Mouse (Mus musculus) kidney, postnatal 25 days (tissue): ENCODE data around the gene Wdr59.

ENCODE experiments used
- DNase-seq, 2 experiments: peaks; one replicate each; pipeline ENCODE4 v3.0.0; 2021; ENCODE audit warnings: mixed read lengths in 2 of 2

Gene Wdr59

GRCm38 (mm10) chr8:111521713-111522429 lies at the start of gene Wdr59:
Gene Wdr59 (minus strand): TSS chr8:111522092.
- peak; percentile 99 for DNase-seq

GRCm38 (mm10) chr8:111571661-111572060 lies 49.8 kb upstream of the Wdr59 start:
- DNase-seq: no peak

DNA sequence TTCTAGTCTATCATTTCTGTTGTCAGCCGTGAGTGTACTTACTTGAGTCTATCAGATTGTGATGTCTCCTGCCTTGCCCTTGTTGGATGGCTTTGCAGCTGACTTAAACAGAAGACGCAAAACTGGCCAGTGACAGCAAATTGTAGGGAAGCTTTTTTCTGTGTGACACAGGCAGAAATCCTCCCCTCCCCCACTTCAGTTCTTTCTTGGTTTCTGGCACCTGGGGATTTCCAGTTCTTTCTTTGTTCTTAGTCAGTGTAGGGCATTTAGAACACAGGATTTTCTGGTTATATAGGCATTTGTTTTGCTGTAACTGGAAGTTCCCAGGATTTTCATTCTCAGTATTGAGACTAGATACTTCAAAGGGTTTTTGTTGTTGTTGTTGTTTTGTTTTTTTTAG lies 48.5 kb upstream of the Wdr59 start:
- DNase-seq: no peak

DNA sequence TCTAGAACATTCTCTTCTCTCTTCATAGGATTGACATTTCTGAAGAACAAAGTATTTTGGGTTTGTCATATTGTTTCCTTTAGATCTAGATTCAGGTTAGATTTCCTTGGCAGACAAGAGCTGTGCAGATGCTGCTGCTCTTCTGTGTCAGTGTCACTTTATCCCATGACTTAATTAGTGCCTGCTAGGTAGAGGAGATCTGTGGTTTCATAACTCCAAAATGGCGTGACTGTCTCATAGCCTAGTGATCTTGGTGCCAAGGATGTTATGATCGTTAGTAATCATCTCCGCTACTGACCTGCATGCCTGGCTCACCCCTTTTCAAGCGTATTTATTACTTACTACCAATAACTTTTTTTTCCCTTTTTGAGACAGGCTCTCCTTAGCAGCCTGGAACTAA lies 48.0 kb upstream of the Wdr59 start:
- DNase-seq: no peak

DNA sequence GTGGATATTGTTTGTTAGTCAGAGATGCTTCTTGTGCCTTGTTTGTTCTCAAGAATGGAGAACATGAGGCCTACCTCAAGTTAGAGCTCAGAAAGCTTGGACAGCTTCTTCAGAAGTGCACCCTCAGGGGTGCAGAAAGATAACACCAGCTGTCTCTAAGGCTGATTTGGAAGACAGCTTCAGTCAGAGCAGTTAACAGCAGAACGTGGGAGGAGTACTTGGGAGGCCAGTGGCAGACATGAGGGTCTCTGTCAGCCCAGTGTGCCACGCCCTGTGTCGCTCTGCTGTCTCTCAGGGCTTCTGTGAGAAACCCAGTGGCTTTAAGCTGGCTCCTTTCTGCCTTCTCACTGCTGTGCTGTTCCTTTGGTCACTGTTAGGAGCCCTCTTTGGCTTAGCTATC lies 46.1 kb upstream of the Wdr59 start:
- DNase-seq: no peak

- DNase-seq: no peak
Observed at GRCm38 (mm10) chr8:111567571-111567970, 45.7 kb upstream of the Wdr59 start.

DNA sequence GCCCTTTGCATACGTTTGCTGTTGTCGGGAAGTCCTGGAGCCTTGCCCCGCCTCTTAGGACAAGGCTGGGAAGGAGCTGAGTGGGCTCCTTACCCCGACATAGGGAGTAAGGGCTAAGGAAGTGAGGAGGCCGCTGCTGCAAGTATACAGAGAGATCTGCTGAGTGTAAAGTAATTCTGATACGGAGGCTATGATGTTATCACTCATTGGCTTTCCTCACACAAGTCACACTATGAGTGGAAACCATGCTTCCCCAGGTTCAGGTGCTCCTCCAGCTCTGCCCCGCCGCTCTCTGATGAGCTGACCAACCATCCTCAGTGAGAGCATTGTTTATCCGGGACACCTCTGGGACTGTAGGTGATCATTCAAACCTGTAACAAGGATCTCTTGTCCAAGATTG lies 44.4 kb upstream of the Wdr59 start:
- DNase-seq: no peak

DNA sequence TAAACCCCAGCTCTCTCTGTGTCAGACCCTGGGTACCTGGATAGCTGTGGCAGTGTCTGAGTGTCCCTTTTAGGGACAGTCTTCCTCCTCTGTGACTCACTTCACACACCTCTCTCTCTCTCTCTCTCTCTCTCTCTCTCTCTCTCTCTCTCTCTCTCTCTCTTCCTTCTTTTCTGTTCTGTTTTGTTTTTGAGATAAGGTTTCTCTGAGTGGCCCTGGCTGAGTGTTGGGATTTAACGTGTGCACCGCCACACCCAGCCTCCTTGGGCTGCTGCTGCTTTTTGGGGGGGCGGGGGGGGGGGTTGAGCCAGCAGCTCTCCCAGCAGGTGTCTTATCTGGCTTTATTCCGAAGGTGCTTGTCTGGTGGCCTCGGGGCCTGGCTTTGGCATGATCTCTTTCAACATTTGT lies 43.9 kb upstream of the Wdr59 start:
- no peak for DNase-seq

GRCm38 (mm10) chr8:111564093-111564492 lies 42.2 kb upstream of the Wdr59 start:
- DNase-seq: no peak

DNA sequence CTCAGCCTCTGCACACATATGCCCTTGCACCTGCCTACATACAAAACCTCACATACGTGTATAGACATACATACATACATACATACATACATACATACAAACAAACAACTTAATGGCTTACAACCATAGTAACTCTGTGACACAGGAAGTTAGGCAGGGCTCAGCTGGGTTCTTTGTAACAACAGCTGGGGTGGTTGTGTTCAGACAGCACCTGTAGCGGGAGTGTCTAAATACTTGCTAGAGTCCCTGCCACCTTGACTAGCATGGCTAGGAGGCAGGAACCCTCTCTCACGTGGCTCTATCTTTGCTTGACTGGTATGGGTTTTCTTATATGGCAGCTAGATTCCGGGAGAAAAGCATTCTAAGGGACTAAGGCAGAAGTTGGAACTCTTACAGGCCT lies 41.8 kb upstream of the Wdr59 start:
- no peak for DNase-seq

DNA sequence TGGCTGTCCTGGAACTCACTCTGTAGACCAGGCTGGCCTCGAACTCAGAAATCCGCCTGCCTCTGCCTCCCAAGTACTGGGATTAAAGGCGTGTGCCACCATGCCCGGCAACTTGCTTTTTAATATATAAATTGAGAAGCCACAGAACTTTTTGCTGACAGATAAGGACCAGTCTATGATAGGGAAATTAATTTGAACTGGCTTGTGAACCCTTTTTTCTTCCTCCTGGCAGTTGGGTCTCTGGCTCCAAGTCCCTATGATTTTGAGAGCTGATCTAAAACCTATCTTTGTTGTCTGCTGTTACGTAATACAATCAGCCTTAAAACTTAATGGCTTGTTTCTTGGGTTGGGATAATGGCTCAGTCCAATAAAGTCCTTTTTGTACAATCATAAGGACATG lies 41.2 kb upstream of the Wdr59 start:
- DNase-seq: no peak

DNA sequence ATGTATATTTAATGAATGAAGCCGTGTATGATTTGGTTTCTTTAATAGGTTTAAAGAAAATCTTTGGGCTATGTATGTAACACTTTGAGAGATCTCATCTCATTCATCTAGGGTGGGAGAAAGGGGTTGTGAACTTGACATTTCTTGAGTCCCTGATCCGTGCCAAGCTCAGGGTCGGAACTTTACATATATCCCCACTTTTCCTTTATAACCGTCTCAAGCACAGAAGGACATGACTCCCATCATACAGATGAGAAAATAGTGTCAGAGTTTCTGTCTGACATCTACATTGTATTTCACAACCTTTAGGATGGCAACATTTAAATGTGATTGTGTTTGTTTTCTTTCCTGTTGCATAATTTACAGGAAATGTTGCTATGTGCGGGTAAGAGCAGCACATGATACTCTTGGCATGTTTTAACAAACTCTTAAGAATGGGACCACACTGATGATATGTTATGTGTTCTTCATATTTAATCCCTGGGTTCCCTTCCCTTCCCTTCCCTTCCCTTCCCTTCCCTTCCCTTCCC lies 40.4 kb upstream of the Wdr59 start:
- DNase-seq: no peak

GRCm38 (mm10) chr8:111561824-111562223 lies 39.9 kb upstream of the Wdr59 start:
- no peak for DNase-seq

- DNase-seq: no peak
Observed at GRCm38 (mm10) chr8:111551511-111552130, 29.7 kb upstream of the Wdr59 start.

GRCm38 (mm10) chr8:111550002-111550870 lies 28.3 kb upstream of the Wdr59 start:
- DNase-seq: peak; percentile 10 to 38

- no peak for DNase-seq
Observed at GRCm38 (mm10) chr8:111548201-111548600, 26.3 kb upstream of the Wdr59 start.

- DNase-seq: no peak
Observed at GRCm38 (mm10) chr8:111547144-111547543, 25.3 kb upstream of the Wdr59 start.

GRCm38 (mm10) chr8:111545406-111546156 lies 23.7 kb upstream of the Wdr59 start:
- DNase-seq: no peak

GRCm38 (mm10) chr8:111543712-111544380 lies 22.0 kb upstream of the Wdr59 start:
- DNase-seq: no peak

DNA sequence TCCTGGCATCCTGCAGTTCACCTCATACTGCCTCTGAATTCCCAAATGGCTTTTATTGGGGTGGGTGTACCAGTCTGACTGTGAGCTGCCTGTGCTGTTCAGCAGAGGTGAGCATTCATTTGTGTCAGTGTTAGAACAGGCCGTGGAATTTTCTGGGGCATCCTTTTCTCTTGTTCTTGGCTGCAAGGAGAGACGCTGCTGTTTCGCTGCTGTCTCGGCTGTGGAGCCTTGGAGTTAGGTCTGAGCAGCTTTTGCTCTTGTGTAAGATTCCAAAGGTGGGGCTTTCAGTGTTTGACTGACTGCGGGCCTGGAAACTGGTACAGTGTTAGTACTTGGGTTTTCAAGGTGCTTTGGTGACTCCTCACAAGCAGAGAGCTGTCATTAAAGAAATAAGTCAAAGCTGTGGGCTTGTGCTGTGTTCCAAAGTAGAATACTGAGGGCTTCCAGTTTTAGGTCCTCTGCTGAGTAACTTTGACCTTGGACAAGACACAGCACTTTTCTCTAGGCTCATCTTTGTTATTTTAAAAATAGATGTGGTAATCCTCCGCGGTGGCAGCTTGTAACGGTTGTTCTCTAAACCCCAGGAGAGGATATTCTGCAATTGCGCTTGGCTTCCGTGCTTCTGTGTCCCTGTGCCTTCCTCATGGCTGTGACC lies 17.7 kb upstream of the Wdr59 start:
- DNase-seq: no peak

- peak; percentile 39 to 66 for DNase-seq
Observed at GRCm38 (mm10) chr8:111538194-111538593, 16.3 kb upstream of the Wdr59 start.

DNA sequence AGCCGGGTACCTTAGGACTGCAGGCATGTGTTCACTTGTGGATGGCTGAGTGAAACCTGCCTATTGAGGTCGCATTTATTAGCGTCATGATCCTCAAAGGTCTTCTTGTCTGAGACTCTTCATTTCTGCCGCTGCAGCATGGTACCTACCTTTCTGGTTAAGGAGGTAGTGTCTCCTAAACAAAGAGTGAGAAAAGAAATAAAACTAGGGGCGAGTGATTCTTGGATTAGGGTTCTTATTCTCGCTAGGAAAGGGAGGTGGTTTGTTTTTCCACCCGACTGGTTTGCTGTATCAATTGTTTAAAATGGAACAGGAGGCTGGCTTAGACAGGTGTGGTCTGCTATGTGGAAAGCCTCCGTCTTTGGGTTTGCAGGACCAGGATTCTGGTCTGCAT lies 15.9 kb upstream of the Wdr59 start:
- DNase-seq: no peak
